Mouse (Mus musculus) ZHBTc4 (cell line): ENCODE measurements around the gene Ccr6.
A peak's percentile ranks its signal among the peaks of the same experiment; 100 is the strongest.
"Not testable (repeated sequence)": the region's sequence is repeated elsewhere in the genome, so short reads cannot be mapped to it uniquely, and the experiment has no call there.

ENCODE experiments used
- DNase-seq: peaks from one replicate; pipeline ENCODE4 v3.0.0-alpha.2; 2011; ENCODE audit warnings: low read depth, low spot score

Gene Ccr6

GRCm38 (mm10) chr17:8235743-8236142 lies at the start of gene Ccr6:
Gene Ccr6, plus strand, starts transcription at chr17:8236043.
- no peak for DNase-seq

- DNase-seq = no peak
These were observed 42.2 kb upstream of the Ccr6 start for GRCm38 (mm10) chr17:8193678-8194077.

- DNase-seq = no peak
These were observed 40.0 kb upstream of the Ccr6 start for GRCm38 (mm10) chr17:8195685-8196376.

- DNase-seq = peak; percentile 21
These were observed 38.2 kb upstream of the Ccr6 start for GRCm38 (mm10) chr17:8197652-8198051.

GRCm38 (mm10) chr17:8199067-8199935 lies 36.5 kb upstream of the Ccr6 start:
- no peak for DNase-seq

- no peak for DNase-seq
These were observed 35.9 kb upstream of the Ccr6 start for GRCm38 (mm10) chr17:8199936-8200330.

- no peak for DNase-seq
These were observed 32.4 kb upstream of the Ccr6 start for GRCm38 (mm10) chr17:8203487-8203886.

- not testable (repeated sequence) for DNase-seq
These were observed 30.6 kb upstream of the Ccr6 start for GRCm38 (mm10) chr17:8205221-8205631.

- DNase-seq = peak; percentile 16
These were observed 29.2 kb upstream of the Ccr6 start for GRCm38 (mm10) chr17:8206691-8207090.

GRCm38 (mm10) chr17:8209696-8210095 lies 26.1 kb upstream of the Ccr6 start:
- no peak for DNase-seq

- DNase-seq = no peak
These were observed 25.7 kb upstream of the Ccr6 start for GRCm38 (mm10) chr17:8210170-8210569.

- no peak for DNase-seq
These were observed 25.2 kb upstream of the Ccr6 start for GRCm38 (mm10) chr17:8210675-8211074.

- DNase-seq = no peak
These were observed 24.4 kb upstream of the Ccr6 start for GRCm38 (mm10) chr17:8211399-8211798.

GRCm38 (mm10) chr17:8214369-8214768 lies 21.5 kb upstream of the Ccr6 start:
- no peak for DNase-seq

- no peak for DNase-seq
These were observed 20.7 kb upstream of the Ccr6 start for GRCm38 (mm10) chr17:8215016-8215745.

- no peak for DNase-seq
These were observed 12.6 kb upstream of the Ccr6 start for GRCm38 (mm10) chr17:8223225-8223624.

GRCm38 (mm10) chr17:8224072-8224471 lies 11.8 kb upstream of the Ccr6 start:
- DNase-seq = no peak

- no peak for DNase-seq
These were observed 10.7 kb upstream of the Ccr6 start for GRCm38 (mm10) chr17:8225166-8225565.

- DNase-seq = no peak
These were observed 10.1 kb upstream of the Ccr6 start for GRCm38 (mm10) chr17:8225746-8226145.

GRCm38 (mm10) chr17:8228622-8229021 lies 7.2 kb upstream of the Ccr6 start:
- DNase-seq = peak; percentile 60

GRCm38 (mm10) chr17:8229607-8230006 lies 6.2 kb upstream of the Ccr6 start:
- no peak for DNase-seq

- DNase-seq = no peak
These were observed 3.8 kb upstream of the Ccr6 start for GRCm38 (mm10) chr17:8232089-8232488.
